Mouse (Mus musculus) brain, embryonic 14.5 days (tissue): ENCODE data around the gene Fam167b.

Experiments used
- CTCF ChIP-seq: fragments of 200-500 bp; IDR thresholded peaks from 2 replicates; pipeline ENCODE4 v1.5.1; 2012; ENCODE audit warnings: inconsistent platforms, mild to moderate bottlenecking, moderate library complexity, borderline replicate concordance; ENCODE audit not compliant: insufficient read depth, insufficient read length; ENCODE audit errors: extremely low read depth
- POLR2A ChIP-seq: fragments of 200-500 bp; IDR thresholded peaks from 2 replicates; pipeline ENCODE4 v1.6.1; 2012; ENCODE audit warnings: mild to moderate bottlenecking, inconsistent platforms, borderline replicate concordance; ENCODE audit not compliant: poor library complexity, insufficient read depth, insufficient read length, severe bottlenecking; ENCODE audit errors: extremely low read depth

- TF ChIP-seq CTCF (no peak), POLR2A (no peak)
Observed at GRCm38 (mm10) chr4:129565139-129565538, 13.2 kb downstream of the Fam167b start.
